Mouse (Mus musculus) stomach, adult 2 months (tissue): ENCODE data around the gene Mtg1. TPM values are rescaled to one million over a fixed set of nuclear protein-coding genes. Genes with fewer than 3 reads are reported as not detected.

Source experiments
- polyA plus RNA-seq: library from polyadenylated mRNA; depleted of rRNA; stranded (reverse); fragments of >200 nt; gene quantifications from 2 replicates; pipeline ENCODE4 v1.2.3, GENCODE M21; 2012; rRNA removed

The Mtg1 gene
- polyA plus RNA-seq, result 7.8 and 13.6 TPM in 2 replicates

GRCm38 (mm10) chr7:140137135-140138020 is at the start of gene Mtg1:
Gene Mtg1, plus strand, starts transcription at chr7:140137564.

GRCm38 (mm10) chr7:140092924-140093528 is 44.3 kb upstream of the Mtg1 start, which contains the start of gene Prap1:
Gene Prap1, plus strand, starts transcription at chr7:140093395.

GRCm38 (mm10) chr7:140101993-140102860 is 35.1 kb upstream of the Mtg1 start, which contains the start of gene Fuom:
Gene Fuom, minus strand, starts transcription at chr7:140102441.

DNA sequence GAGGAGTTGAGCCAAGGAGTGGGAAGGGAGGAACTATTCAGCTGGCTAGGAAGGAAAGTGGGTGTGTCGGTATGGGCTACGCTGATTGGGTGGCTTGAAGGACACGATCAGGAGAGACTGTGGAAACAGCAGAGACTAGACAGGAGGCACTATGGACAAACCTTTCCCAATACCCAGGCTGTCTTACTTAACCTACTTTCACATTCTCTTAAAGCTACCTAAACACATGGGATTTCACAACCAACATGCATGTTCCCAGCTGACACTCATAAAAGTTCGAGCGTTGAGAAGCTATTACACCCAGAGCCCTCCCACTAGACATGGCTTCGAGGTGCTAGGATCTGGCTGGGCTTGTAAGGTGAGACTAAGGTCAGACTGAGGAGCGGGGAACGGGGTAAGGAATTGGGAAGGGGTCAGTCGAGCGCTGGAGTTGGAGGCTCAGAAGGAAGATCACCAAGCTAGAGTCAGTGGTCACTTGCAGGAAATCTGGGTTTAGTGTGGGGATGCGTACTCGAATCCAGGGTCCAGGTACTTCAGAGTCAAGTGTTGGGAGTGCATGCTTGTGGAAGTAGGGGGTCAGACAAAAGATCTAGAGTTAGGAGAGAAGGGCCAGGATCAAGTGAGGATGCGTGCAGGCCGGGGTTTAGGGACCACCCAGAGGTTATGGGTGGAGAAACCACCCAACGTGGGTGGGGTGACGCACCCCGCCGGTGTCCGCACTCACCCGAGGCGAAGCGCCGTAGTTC is 21.6 kb upstream of the Mtg1 start, which contains the start of gene Paox:
Gene Paox, plus strand, starts transcription at position 217 of the 746 bp plus-strand sequence.

DNA sequence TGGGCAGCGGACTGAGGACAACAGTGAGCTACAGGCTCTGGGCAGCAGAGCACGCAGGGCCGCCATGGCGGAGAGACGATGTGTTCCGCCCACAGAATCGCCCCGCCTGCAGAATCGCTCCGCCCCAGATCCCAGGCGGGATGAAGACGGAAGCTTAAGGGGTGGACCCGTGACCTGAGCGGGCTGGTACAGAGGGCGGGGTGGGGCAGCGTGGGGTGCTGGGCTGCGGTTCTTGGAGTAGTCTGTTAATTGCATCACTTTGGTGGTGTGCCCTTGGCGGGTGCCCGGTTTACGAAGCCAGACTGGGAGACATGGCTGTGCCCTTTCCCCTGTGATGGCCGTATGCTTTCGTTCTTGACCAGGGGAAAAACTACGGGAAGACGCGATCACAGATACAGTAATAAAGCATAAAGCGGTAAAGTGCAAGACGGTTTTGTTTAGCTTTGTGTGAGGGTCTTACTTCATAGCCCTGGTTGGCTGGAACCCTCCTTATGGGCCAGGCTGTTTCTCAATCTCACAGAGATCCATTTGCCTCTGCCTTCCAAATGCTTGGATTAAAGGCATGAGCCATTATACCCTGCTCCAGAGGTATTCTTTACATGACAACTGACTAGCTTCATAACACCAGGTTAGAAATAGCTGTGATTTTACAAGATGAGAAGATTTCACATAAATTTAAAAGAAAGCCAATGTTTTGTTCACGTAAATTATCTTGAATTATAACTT is 20.9 kb upstream of the Mtg1 start, which contains the start of gene Echs1:
Gene Echs1, minus strand, starts transcription at position 148 of the 726 bp plus-strand sequence.

GRCm38 (mm10) chr7:140154218-140154927 is 17.0 kb downstream of the Mtg1 start, which contains the start of gene Sprn:
Gene Sprn, minus strand, starts transcription at chr7:140154877.

GRCm38 (mm10) chr7:140164664-140165063 is 27.3 kb downstream of the Mtg1 start, which contains the start of gene Olfr522:
Gene Olfr522, minus strand, starts transcription at chr7:140164764.

GRCm38 (mm10) chr7:140172936-140173335 is 35.6 kb downstream of the Mtg1 start, which contains the start of gene Olfr523:
Gene Olfr523, plus strand, starts transcription at chr7:140173217.

Other genes with a start within 250 kb of the Mtg1 start
- 0.08 and 0.10 TPM in 2 replicates for gene Kndc1, start 242.9 kb upstream of the Mtg1 start, polyA plus RNA-seq
- 0.13 TPM in 1 of 2 replicates, not detected in the other for gene Utf1, start 193.8 kb upstream of the Mtg1 start, polyA plus RNA-seq
- 0.19 TPM in 1 of 2 replicates, not detected in the other for gene 6430531B16Rik, start 158.8 kb upstream of the Mtg1 start, polyA plus RNA-seq
- 3.8 and 6.5 TPM in 2 replicates for gene Adam8, start 145.0 kb upstream of the Mtg1 start, polyA plus RNA-seq
- 26.5 and 83.0 TPM in 2 replicates for gene Zfp511, start 101.2 kb upstream of the Mtg1 start, polyA plus RNA-seq
- gene Tubgcp2, start 100.9 kb upstream of the Mtg1 start, polyA plus RNA-seq, result 4.4 and 5.4 TPM in 2 replicates
- 0.02 and 0.23 TPM in 2 replicates for gene Msx3, start 88.5 kb upstream of the Mtg1 start, polyA plus RNA-seq
- gene Caly, start 55.0 kb upstream of the Mtg1 start, polyA plus RNA-seq, result 1.3 and 1.5 TPM in 2 replicates
- gene Prap1, start 44.2 kb upstream of the Mtg1 start, polyA plus RNA-seq, result 2.4 and 4.5 TPM in 2 replicates
- 27.3 and 41.5 TPM in 2 replicates for gene Fuom, start 35.1 kb upstream of the Mtg1 start, polyA plus RNA-seq
- gene Paox, start 21.8 kb upstream of the Mtg1 start, polyA plus RNA-seq, result 9.9 and 10.1 TPM in 2 replicates
- gene Echs1, start 21.1 kb upstream of the Mtg1 start, polyA plus RNA-seq, result 30.1 and 31.6 TPM in 2 replicates
- 0.20 and 1.9 TPM in 2 replicates for gene Sprn, start 17.3 kb downstream of the Mtg1 start, polyA plus RNA-seq
- not detected in 2 replicates for gene Olfr522, start 27.2 kb downstream of the Mtg1 start, polyA plus RNA-seq
- gene Olfr523, start 35.7 kb downstream of the Mtg1 start, polyA plus RNA-seq, result not detected in 2 replicates
- not detected in 2 replicates for gene Olfr524, start 68.4 kb downstream of the Mtg1 start, polyA plus RNA-seq
- 0.13 and 0.28 TPM in 2 replicates for gene Cd163l1, start 80.7 kb downstream of the Mtg1 start, polyA plus RNA-seq
- gene 5830411N06Rik, start 109.7 kb downstream of the Mtg1 start, polyA plus RNA-seq, result not detected in 2 replicates
- not detected in 2 replicates for gene Olfr525, start 183.3 kb downstream of the Mtg1 start, polyA plus RNA-seq
- not detected in 2 replicates for gene Olfr527, start 196.5 kb downstream of the Mtg1 start, polyA plus RNA-seq
- not detected in 2 replicates for gene Olfr60, start 224.1 kb downstream of the Mtg1 start, polyA plus RNA-seq
- gene Olfr530, start 238.8 kb downstream of the Mtg1 start, polyA plus RNA-seq, result not detected in 2 replicates